Mouse (Mus musculus) WW6 (cell line): Measurements from ENCODE around the gene Kdm6b.
A peak's percentile ranks its signal among the peaks of the same experiment; 100 is the strongest.
"Not testable (repeated sequence)": the region's sequence is repeated elsewhere in the genome, so short reads cannot be mapped to it uniquely, and the experiment has no call there.

Experiments used
- DNase-seq: peaks from one replicate; pipeline ENCODE4 v3.0.0-alpha.2; 2013; ENCODE audit warnings: low read depth, low spot score

The Kdm6b gene

DNA sequence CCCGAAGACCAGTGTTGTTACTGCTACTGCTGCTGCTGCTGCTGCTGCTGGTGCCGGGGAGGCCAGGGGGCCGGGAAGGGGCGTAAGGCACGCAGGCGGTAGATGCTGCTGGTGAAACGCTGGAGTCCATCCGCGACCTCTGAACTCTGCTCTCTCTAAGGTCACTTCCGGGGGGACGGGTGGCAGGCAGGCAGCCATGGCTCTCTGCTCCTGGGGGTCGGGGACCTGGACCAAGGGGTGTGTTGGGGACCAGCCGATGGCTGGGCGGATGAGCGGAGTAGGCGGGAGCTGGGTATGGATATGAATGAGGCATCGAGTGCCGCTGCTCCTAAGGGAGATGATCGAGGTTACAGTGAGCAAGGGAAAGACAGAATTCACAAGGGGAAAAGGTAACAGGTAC is 7.2 kb downstream of the Kdm6b start:
- DNase-seq: no peak

- DNase-seq: no peak
Measured at GRCm38 (mm10) chr11:69405397-69406200, 7.9 kb downstream of the Kdm6b start.

GRCm38 (mm10) chr11:69404595-69405396 is 8.7 kb downstream of the Kdm6b start:
- no peak for DNase-seq

GRCm38 (mm10) chr11:69403691-69404594 is 9.5 kb downstream of the Kdm6b start:
- no peak for DNase-seq

GRCm38 (mm10) chr11:69401987-69402386 is 11.5 kb downstream of the Kdm6b start:
- no peak for DNase-seq

DNA sequence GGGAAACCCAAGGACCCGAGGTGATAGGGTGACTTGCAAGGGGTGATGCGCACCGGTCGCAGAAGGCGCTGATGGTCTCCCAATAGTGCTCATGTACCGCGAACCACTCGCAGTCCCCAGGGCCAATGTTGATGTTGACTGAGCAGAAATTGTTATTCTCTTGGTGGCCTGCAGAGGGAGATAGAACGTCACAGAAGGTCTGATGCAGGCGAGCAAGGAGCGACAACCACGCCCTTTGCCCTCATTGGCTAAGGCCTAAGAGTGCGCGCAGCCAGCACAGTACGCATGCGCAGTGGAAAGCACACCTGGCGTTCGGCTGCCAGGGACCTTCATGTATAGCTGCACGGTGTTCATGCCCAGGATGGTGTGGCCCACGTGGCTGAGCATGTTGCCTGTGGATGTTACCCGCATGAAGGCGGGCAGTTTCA is 12.3 kb downstream of the Kdm6b start:
- DNase-seq: peak; percentile 98

GRCm38 (mm10) chr11:69400083-69400850 is 13.2 kb downstream of the Kdm6b start:
- no peak for DNase-seq

- no peak for DNase-seq
Measured at GRCm38 (mm10) chr11:69399201-69400082, 14.0 kb downstream of the Kdm6b start.

DNA sequence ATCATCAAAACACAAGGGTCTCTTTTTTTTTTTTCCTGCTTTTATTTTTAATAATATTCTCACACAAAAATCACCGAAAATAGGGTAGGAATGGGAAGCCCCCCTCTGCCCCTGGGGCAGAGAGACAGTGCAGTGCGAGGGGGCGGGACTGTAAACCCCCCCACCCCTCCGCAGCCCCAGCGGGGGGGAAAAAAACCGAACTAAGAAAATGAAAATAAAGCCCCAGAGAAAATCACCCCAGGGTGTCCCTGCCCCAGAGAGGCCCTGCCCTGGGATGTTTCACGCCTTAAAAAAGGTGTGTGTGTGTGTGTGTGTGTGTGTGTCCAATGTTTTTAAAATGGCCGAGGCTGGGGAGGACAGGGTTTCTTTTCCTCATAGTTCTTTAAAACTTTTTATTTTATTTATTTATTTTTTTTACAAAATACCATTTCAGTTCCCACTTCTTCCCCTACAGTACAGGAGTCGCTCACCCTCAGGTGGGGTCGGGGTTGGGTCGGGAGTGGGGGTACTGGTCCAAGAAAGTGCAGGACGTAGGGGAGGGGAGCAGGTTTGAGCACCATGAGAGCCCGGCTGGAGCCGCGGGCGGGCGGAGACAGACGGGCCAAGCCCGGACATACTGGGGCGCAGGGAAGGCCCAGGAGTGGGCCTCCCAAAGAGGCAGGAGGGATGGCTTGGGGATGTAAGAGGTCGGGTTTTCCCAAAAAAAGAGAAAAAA is 14.8 kb downstream of the Kdm6b start:
- DNase-seq: no peak

- DNase-seq: no peak
Measured at GRCm38 (mm10) chr11:69398059-69398458, 15.4 kb downstream of the Kdm6b start, which contains the start of gene Tmem88. Tmem88 (minus strand) TSS chr11:69398234.

GRCm38 (mm10) chr11:69397581-69398057 is 15.9 kb downstream of the Kdm6b start:
- no peak for DNase-seq

- DNase-seq: no peak
Measured at GRCm38 (mm10) chr11:69396772-69397171, 16.7 kb downstream of the Kdm6b start.

DNA sequence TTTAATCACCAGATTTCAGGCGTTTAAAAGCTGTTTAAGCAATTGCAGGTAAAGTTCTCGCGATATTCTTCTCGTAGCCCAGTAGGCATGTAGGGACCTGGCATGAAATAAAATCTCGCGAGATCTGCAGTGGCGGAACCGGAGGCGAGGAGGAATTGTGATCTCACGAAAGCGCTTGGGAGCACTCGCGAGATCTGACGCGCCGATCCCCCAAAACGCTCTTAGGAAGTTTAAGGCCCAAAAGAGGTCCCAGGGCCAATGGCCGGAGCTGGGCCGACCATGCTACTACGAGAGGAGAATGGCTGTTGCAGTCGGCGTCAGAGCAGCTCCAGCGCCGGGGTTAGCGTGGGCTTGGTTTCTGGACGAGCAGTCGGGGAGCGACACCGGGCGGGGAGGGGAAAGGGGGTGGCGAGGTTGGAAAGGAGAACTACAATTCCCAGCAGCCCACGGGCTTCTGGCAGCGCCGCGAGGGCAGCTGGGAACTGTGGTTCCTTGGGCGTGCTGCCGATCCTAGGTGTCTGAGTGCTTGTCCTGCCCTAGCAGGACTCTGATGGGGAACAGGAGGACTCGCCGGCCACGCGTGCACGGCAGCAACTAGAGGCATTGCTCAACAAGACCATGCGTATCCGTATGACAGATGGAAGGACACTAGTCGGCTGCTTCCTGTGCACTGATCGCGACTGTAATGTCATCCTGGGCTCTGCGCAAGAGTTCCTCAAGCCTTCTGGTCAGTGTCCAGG is 17.7 kb downstream of the Kdm6b start:
- peak; percentile 100 for DNase-seq

GRCm38 (mm10) chr11:69395235-69395633 is 18.2 kb downstream of the Kdm6b start, which contains the start of the genes Naa38 and Cyb5d1:
Naa38 (plus strand) TSS chr11:69395487.
Cyb5d1 (minus strand) TSS chr11:69395631.
- not testable (repeated sequence) for DNase-seq

GRCm38 (mm10) chr11:69394591-69395167 is 18.8 kb downstream of the Kdm6b start:
- DNase-seq: not testable (repeated sequence)

DNA sequence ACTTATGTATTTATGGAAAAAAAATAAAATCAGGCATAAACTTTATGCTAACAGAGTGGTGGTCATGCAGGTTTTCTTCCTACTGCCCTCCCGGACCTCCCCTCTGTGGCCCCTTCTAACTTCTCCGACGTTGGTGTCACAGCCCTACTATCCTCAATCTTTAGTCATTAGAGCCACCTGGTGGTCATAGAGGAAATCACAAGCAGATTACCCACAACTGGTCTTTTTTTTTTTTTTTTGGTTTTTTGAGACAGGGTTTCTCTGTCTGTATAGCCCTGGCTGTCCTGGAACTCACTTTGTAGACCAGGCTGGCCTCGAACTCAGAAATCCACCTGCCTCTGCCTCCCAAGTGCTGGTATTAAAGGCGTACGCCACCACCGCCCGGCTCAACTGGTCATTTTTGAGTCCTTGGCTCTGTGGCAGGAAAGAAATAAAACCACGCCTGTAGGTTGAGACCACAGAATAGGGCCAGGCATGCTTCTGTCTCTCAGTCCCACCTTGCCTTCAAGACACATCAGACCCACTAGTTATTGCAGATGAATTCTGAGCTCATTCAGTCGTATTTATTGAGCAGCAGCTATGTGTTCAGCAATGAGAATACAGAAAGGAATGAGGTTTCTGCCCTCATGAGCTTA is 23.0 kb downstream of the Kdm6b start:
- no peak for DNase-seq
